Mouse (Mus musculus) intestine, postnatal 0 days (tissue): ENCODE measurements around the gene Mvb12b. TPM values are rescaled to one million over a fixed set of nuclear protein-coding genes. Genes with fewer than 3 reads are reported as not detected.

Source experiments
- ATAC-seq: fragments of 200-750 bp; cut with Nextera tagmentation; 2 replicates; pipeline ENCODE4 v1.8.0; 2017; ENCODE audit warnings: mild to moderate bottlenecking, moderate TSS enrichment, moderate library complexity
- H3K27ac ChIP-seq: fragments of 300-500 bp; sonication (generic); 2 replicates; pipeline ENCODE4 v1.5.1; 2014; ENCODE audit warnings: mild to moderate bottlenecking, low read depth, low read length, moderate library complexity
- H3K27me3 ChIP-seq: fragments of 300-500 bp; sonication (generic); replicated peaks from 2 replicates; pipeline ENCODE4 v1.6.1; 2014; ENCODE audit warnings: low read length, mixed read lengths; ENCODE audit not compliant: control insufficient read depth, insufficient read depth
- H3K36me3 ChIP-seq: fragments of 300-500 bp; sonication (generic); 2 replicates; pipeline ENCODE4 v1.6.1; 2014; ENCODE audit warnings: mild to moderate bottlenecking, moderate library complexity; ENCODE audit not compliant: control insufficient read depth, insufficient read depth
- H3K4me1 ChIP-seq: fragments of 300-500 bp; sonication (generic); replicated peaks from 2 replicates; pipeline ENCODE4 v1.6.1; 2014; ENCODE audit warnings: antibody characterized with exemption, low read length, mixed read lengths; ENCODE audit not compliant: control insufficient read depth, insufficient read depth
- H3K4me2 ChIP-seq: fragments of 300-500 bp; sonication (generic); replicated peaks from 2 replicates; pipeline ENCODE4 v1.6.1; 2014; ENCODE audit warnings: low read depth, mild to moderate bottlenecking, moderate library complexity
- H3K4me3 ChIP-seq: fragments of 300-500 bp; sonication (generic); 2 replicates; pipeline ENCODE4 v1.5.1; 2014; ENCODE audit warnings: low read depth, low read length
- H3K9ac ChIP-seq: fragments of 300-500 bp; sonication (generic); 2 replicates; pipeline ENCODE4 v1.6.1; 2014; ENCODE audit warnings: mild to moderate bottlenecking, low read depth, low read length
- H3K9me3 ChIP-seq: fragments of 300-500 bp; sonication (generic); 2 replicates; pipeline ENCODE4 v1.6.1; 2016; ENCODE audit warnings: mixed run types; ENCODE audit not compliant: control insufficient read depth
- CTCF ChIP-seq: sonication (generic); IDR thresholded peaks from 2 replicates; pipeline ENCODE4 v1.5.1; 2016; ENCODE audit warnings: low read depth, mild to moderate bottlenecking, control low read depth, antibody characterized with exemption, moderate library complexity
- WGBS: fragments of 180-500 bp; shearing (Covaris S2); extraction: QIAGEN DNeasy Blood & Tissue Kit; methylation state at CpG from one replicate; pipeline ENCODE4 v1.1.7; 2014; 5-methylcytosine and 5-hydroxymethylcytosine counted together
- polyA plus RNA-seq: library from polyadenylated mRNA; unstranded; fragments of >200 nt; fragmentation: Nextera tagmentation; extraction: Ambion mirVana; gene quantifications from 2 replicates; pipeline ENCODE4 v1.2.1, GENCODE M21; 2015

Mvb12b gene
- polyA plus RNA-seq, 1 experiment from 2014 or later = 6.7 TPM

GRCm38 (mm10) chr2:33922466-33922865, 34.7 kb upstream of the Mvb12b start:
- no peak overlapping the region for H3K27ac ChIP-seq
- H3K4me3 ChIP-seq = no peak overlapping the region
- H3K9ac ChIP-seq = no peak overlapping the region
- no peaks in the 10 kb centered on the region for H3K4me1 ChIP-seq
- no peaks in the 10 kb centered on the region for H3K36me3 ChIP-seq
- TF ChIP-seq CTCF = no peak
- 89% methylated on average over 2 of the region's 2 CpGs for WGBS
- H3K4me2 ChIP-seq = no peak overlapping the region
- H3K27me3 ChIP-seq = no peaks in the 10 kb centered on the region; the same call in 1 of the 2 replicates
- ATAC-seq = no peak
- no peaks in the 10 kb centered on the region for H3K9me3 ChIP-seq

- no peak for ATAC-seq
- Histone ChIP-seq H3K9ac (0 out of 2 replicates have a peak overlapping the region, but pooled peaks have one; percentile 22), H3K4me3 (no peak overlapping the region), H3K27me3 (no peaks in the 10 kb centered on the region; the same call in 1 of the 2 replicates), H3K9me3 (no peaks in the 10 kb centered on the region), H3K36me3 (no peaks in the 10 kb centered on the region), H3K27ac (no peak overlapping the region), H3K4me1 (no peaks in the 10 kb centered on the region), H3K4me2 (peak overlapping the region; percentile 41; the same call in 1 of the 2 replicates)
- WGBS = 15% methylated on average over 22 of the region's 22 CpGs
- TF ChIP-seq CTCF = no peak
Observed at GRCm38 (mm10) chr2:33919934-33920615, 32.3 kb upstream of the Mvb12b start.

GRCm38 (mm10) chr2:33918824-33919223, 31.1 kb upstream of the Mvb12b start:
- no peak overlapping the region for H3K9ac ChIP-seq
- TF ChIP-seq CTCF = no peak
- H3K4me3 ChIP-seq = no peak overlapping the region
- no peaks in the 10 kb centered on the region for H3K4me1 ChIP-seq
- WGBS = 77% methylated on average over 3 of the region's 3 CpGs
- no peaks in the 10 kb centered on the region; the same call in 1 of the 2 replicates for H3K27me3 ChIP-seq
- no peaks in the 10 kb centered on the region for H3K36me3 ChIP-seq
- no peaks in the 10 kb centered on the region for H3K9me3 ChIP-seq
- ATAC-seq = no peak
- no peak overlapping the region for H3K27ac ChIP-seq
- no peak overlapping the region for H3K4me2 ChIP-seq

DNA sequence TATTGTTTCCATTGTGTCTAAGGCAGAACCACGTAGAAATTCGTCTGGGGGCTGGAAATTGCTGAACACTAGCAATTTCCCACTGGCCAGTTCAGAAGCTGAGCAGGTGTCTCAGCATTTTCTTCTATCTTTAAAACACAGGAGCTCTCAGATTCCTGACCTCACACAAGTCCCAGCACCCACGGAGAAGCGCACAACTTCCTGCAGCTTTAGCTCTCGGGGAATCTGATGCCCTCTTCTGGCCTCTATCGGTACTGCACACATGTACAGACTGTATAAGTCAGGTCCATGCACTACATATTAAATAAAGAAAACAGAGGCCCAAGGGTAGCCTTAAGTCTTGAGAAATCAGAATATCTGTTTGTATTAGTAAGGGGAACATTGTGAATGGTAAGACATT, 30.6 kb upstream of the Mvb12b start:
- Histone ChIP-seq H3K27me3 (no peaks in the 10 kb centered on the region; the same call in 1 of the 2 replicates), H3K4me2 (no peak overlapping the region), H3K36me3 (no peaks in the 10 kb centered on the region), H3K27ac (no peak overlapping the region), H3K9ac (no peak overlapping the region), H3K4me3 (no peak overlapping the region), H3K4me1 (no peaks in the 10 kb centered on the region), H3K9me3 (no peaks in the 10 kb centered on the region)
- peak; percentile 72 for TF ChIP-seq CTCF
- WGBS = 75% methylated on average over 6 of the region's 6 CpGs
- no peak for ATAC-seq

DNA sequence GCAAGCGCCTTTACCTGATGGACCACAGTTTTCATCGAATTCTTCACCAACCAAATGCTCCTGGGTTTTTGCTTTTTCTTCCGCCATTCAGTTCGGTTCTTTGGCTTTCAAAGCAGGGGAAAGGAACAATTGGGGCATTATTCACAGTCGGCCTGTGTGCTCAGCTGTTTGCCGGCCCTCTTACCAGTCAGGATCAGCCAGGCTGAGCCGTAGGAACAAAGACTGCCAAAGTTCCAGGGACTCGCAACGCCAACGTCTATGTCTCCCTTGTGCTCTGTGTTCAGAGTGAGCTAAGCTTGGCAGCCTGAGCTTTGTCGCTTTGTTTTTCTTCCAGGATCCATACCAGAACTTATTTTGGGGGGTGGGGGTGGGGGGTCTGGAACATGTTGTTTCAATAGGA, 28.9 kb upstream of the Mvb12b start:
- ATAC-seq = no peak
- H3K27ac ChIP-seq = no peak overlapping the region
- WGBS = 73% methylated on average over 11 of the region's 11 CpGs

GRCm38 (mm10) chr2:33914998-33915397, 27.3 kb upstream of the Mvb12b start:
- H3K9ac ChIP-seq = no peak overlapping the region
- no peak overlapping the region for H3K4me3 ChIP-seq
- H3K27ac ChIP-seq = no peak overlapping the region
- 67% methylated on average over 8 of the region's 8 CpGs for WGBS
- no peaks in the 10 kb centered on the region for H3K36me3 ChIP-seq
- H3K9me3 ChIP-seq = no peaks in the 10 kb centered on the region
- H3K27me3 ChIP-seq = no peaks in the 10 kb centered on the region
- ATAC-seq = no peak
- TF ChIP-seq CTCF = no peak
- no peaks in the 10 kb centered on the region for H3K4me1 ChIP-seq
- no peak overlapping the region for H3K4me2 ChIP-seq

More for the DNA sequence above, 28.9 kb upstream of the Mvb12b start:
- Histone ChIP-seq H3K4me1 (no peaks in the 10 kb centered on the region), H3K36me3 (no peaks in the 10 kb centered on the region), H3K9ac (no peak overlapping the region), H3K9me3 (no peaks in the 10 kb centered on the region), H3K4me2 (no peak overlapping the region), H3K4me3 (no peak overlapping the region), H3K27me3 (no peaks in the 10 kb centered on the region; the same call in 1 of the 2 replicates)
- no peak for TF ChIP-seq CTCF
